Mouse (Mus musculus): ENCODE measurements around the gene Gprc5d. TPM values are rescaled to one million over a fixed set of nuclear protein-coding genes. Genes with fewer than 3 reads are reported as not detected.

The Gprc5d gene
- polyA plus RNA-seq, 1 experiment = 0.42 TPM

DNA sequence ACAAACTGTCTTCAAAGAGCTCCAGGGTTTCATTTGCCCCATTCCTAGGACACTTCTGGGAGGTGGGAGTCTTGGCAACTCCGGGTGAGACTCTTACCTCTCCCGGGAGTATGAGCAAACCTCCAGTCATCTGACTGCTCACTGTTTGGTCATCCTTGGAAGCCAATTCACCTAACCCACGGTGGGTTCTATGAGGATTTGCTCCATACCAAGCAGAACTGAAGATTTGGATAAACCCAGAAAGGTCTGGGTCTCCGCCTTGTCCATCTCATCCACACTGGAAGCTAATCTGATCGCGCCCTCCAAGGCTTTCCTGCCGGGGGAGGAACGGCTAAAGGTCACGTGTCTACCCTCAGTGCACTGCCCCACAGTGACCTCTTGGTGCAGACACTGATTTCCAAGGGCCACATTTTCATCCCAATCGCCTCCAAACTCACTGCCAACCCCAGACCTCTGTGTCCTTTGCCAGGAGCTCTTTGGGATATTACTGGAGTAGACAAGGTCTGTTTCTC is 34.0 kb downstream of the Gprc5d start:
- TF ChIP-seq CTCF (IDR thresholded peaks at IDR 0.05; ENCODE audit: extremely low read depth, insufficient read depth, low read length) = no peak
- no peak for TF ChIP-seq POLR2A (IDR thresholded peaks at IDR 0.05; ENCODE audit: extremely low read depth, insufficient read depth, low read length)
- Histone ChIP-seq H3K4me1 (ENCODE audit: control insufficient read depth, insufficient read depth, low read length) (no peaks in the 10 kb centered on the region), H3K4me3 (ENCODE audit: insufficient read depth, low read length) (no peak overlapping the region), H3K27ac (ENCODE audit: insufficient read depth, low read length) (no peak overlapping the region)

DNA sequence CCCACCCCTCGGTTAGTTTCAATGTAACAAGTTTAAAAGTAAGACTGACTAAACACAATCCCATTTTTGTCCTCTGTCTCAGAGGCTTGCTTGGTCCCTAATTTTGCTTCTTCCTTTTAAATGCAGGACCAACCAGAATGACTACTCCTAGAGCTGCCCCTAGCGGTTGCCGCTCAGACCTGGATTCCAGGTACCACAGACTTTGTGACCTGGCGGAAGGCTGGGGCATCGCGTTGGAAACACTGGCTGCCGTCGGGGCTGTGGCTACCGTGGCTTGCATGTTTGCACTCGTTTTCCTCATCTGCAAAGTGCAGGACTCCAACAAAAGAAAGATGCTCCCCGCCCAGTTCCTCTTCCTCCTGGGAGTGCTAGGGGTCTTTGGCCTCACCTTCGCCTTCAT is 39.7 kb downstream of the Gprc5d start:
- TF ChIP-seq CTCF (IDR thresholded peaks at IDR 0.05; ENCODE audit: extremely low read depth, insufficient read depth, low read length) = no peak
- Histone ChIP-seq H3K4me3 (ENCODE audit: insufficient read depth, low read length) (no peak overlapping the region), H3K4me1 (ENCODE audit: control insufficient read depth, insufficient read depth, low read length) (no peaks in the 10 kb centered on the region), H3K27ac (ENCODE audit: insufficient read depth, low read length) (no peak overlapping the region)

DNA sequence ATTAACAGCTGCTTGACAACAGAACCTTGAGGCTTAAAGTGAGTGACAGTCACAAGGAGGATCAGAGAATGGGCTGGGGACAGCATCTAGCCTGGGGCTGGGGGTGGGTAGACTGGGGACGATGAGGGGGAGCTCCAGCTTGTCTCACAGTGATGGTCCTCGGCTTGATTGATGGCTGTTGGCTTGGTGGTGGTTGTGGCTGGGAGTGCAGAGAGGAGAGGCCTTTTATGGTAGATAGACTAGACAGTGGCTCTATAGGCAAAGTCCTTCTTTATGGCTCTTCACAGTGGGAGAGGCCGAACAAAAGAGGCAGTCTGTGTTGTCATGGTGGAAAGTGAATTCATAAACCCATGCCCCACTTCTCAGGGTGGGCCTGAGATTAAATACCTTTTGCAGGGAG is 41.9 kb downstream of the Gprc5d start:
- no peak for TF ChIP-seq CTCF (IDR thresholded peaks at IDR 0.05; ENCODE audit: extremely low read depth, insufficient read depth, low read length)
- TF ChIP-seq POLR2A (IDR thresholded peaks at IDR 0.05; ENCODE audit: extremely low read depth, insufficient read depth, low read length) = no peak
- Histone ChIP-seq H3K4me1 (ENCODE audit: control insufficient read depth, insufficient read depth, low read length) (no peaks in the 10 kb centered on the region), H3K4me3 (ENCODE audit: insufficient read depth, low read length) (no peak overlapping the region), H3K27ac (ENCODE audit: insufficient read depth, low read length) (no peak overlapping the region)

DNA sequence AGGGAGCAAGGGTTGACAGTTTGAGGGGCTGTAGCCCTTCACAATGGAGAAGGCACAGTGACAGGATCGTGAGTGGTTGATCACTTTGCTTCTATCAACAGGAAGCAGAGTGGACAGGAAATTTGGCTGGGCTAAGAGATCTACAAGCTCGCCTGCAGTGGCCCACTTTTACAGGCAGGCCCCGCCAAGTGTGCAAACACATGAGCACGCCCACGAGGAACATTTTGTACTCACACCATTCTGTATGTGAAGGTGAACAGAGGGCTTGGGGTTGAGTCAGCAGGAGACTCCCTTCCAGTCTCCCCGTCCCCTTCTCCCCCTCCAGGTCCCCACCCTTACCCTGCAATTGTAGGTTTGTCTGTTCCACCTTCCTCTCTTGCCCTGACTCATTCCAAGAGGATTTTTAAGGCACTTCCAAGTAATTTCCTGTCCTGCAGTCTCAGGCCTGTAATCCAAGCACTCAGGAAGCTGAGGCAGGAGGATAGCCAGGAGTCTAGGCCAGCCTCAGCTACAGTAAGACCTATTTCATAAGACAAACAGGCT is 43.6 kb downstream of the Gprc5d start:
- Histone ChIP-seq H3K4me3 (ENCODE audit: insufficient read depth, low read length) (no peak overlapping the region), H3K4me1 (ENCODE audit: control insufficient read depth, insufficient read depth, low read length) (no peaks in the 10 kb centered on the region), H3K27ac (ENCODE audit: insufficient read depth, low read length) (no peak overlapping the region)
- no peak for TF ChIP-seq POLR2A (IDR thresholded peaks at IDR 0.05; ENCODE audit: extremely low read depth, insufficient read depth, low read length)
- TF ChIP-seq CTCF (IDR thresholded peaks at IDR 0.05; ENCODE audit: extremely low read depth, insufficient read depth, low read length) = no peak

DNA sequence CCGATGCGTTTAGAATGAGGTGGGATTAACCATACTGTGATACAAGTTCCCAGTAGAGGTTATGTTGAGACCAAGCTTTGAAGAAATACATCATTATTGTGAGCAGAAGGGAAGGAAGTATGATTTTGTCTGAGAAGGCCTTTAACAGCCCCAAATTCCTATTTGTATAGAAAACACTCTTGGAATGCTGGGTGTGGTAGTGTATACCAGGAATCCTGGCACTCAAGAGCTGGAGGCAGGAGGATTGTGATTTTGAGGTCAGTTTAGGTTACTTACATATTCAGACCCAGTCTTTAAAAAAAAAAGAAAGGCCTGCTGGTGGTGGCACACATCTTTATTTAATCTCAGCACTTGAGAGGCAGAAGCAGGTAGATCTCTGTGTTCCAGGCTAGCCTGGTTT is 47.7 kb downstream of the Gprc5d start:
- H3K4me1 ChIP-seq (ENCODE audit: control insufficient read depth, insufficient read depth, low read length) = no peaks in the 10 kb centered on the region
- H3K4me3 ChIP-seq (ENCODE audit: insufficient read depth, low read length) = no peak overlapping the region
- no peak overlapping the region for H3K27ac ChIP-seq (ENCODE audit: insufficient read depth, low read length)
- no peak for TF ChIP-seq POLR2A (IDR thresholded peaks at IDR 0.05; ENCODE audit: extremely low read depth, insufficient read depth, low read length)
- TF ChIP-seq CTCF (IDR thresholded peaks at IDR 0.05; ENCODE audit: extremely low read depth, insufficient read depth, low read length) = no peak

DNA sequence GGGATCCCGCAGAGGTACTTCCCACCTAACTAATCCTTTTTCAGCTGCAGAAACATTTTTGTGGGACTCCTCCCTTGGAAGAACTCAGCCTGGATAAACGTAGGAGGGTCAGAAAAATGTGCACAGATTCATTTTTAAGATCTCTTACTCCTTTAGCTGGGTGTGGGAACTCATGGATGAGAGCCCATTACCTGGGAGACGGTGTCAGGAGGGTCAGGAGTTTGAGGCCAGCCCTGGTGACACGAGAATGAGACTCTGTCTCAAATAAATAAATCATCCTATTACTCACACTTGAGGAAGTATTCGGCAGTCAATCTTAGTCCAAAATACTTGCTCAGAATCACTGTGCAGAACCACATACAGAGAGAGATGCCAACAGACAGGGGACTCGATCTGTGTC is 48.2 kb downstream of the Gprc5d start:
- TF ChIP-seq POLR2A (IDR thresholded peaks at IDR 0.05; ENCODE audit: extremely low read depth, insufficient read depth, low read length) (no peak), CTCF (IDR thresholded peaks at IDR 0.05; ENCODE audit: extremely low read depth, insufficient read depth, low read length) (no peak)
- Histone ChIP-seq H3K4me3 (ENCODE audit: insufficient read depth, low read length) (no peak overlapping the region), H3K4me1 (ENCODE audit: control insufficient read depth, insufficient read depth, low read length) (no peaks in the 10 kb centered on the region), H3K27ac (ENCODE audit: insufficient read depth, low read length) (no peak overlapping the region)

DNA sequence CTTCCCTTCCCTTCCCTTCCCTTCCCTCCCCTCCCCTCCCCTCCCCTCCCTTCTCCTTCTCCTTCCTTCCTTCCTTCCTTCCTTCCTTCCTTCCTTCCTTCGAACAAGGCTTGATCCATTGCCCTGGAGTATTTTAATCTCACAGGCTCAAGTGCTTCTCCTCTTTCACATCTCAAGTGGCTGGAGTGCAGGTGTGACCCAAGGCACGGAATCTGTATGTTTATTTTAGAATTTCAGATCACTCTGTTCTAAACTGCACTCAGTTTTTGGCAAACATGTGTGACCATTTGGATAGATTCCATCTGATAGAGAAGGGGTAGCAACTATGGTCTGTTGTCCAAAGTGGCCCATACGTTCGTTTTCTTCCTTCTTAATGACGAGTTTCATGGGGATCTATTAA is 49.9 kb downstream of the Gprc5d start:
- Histone ChIP-seq H3K4me3 (ENCODE audit: insufficient read depth, low read length) (no peak overlapping the region), H3K4me1 (ENCODE audit: control insufficient read depth, insufficient read depth, low read length) (no peaks in the 10 kb centered on the region), H3K27ac (ENCODE audit: insufficient read depth, low read length) (no peak overlapping the region)
- TF ChIP-seq CTCF (IDR thresholded peaks at IDR 0.05; ENCODE audit: extremely low read depth, insufficient read depth, low read length) (no peak), POLR2A (IDR thresholded peaks at IDR 0.05; ENCODE audit: extremely low read depth, insufficient read depth, low read length) (no peak)

DNA sequence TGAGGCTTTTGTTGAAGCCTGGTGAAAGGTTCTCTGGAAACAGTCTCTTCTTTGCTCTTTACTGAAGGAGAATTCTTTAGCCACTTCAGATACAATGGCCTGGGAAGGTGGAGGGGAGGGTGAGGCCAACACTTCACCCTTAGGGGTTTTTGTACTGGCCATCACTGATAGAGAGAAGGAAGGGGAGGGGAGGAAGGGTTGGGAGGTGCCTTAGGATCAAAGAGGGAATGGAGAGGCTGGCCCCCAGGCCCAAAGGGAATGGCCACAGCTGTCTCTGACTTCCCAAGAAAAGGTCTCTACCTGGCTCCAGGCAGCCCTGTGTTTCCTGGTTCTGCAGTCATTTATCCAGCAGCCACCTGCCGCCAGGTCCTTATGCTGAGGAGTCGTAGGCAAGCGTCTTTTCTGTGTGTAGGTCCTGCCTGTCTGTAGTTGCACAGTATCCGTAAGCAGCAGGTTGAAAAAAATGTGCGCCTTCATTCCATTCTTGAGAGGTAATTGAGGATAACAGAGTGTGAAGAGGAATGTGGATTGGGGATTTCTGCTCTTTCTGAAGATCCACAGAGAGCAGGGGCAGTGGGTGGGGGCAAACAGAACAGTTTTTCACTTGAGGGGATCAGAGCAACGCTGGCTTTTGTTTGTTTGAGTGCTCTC is 51.2 kb downstream of the Gprc5d start:
- Histone ChIP-seq H3K4me1 (ENCODE audit: control insufficient read depth, insufficient read depth, low read length) (no peaks in the 10 kb centered on the region), H3K4me3 (ENCODE audit: insufficient read depth, low read length) (no peak overlapping the region), H3K27ac (ENCODE audit: insufficient read depth, low read length) (no peak overlapping the region)
- no peak for TF ChIP-seq CTCF (IDR thresholded peaks at IDR 0.05; ENCODE audit: extremely low read depth, insufficient read depth, low read length)
- TF ChIP-seq POLR2A (IDR thresholded peaks at IDR 0.05; ENCODE audit: extremely low read depth, insufficient read depth, low read length) = no peak

DNA sequence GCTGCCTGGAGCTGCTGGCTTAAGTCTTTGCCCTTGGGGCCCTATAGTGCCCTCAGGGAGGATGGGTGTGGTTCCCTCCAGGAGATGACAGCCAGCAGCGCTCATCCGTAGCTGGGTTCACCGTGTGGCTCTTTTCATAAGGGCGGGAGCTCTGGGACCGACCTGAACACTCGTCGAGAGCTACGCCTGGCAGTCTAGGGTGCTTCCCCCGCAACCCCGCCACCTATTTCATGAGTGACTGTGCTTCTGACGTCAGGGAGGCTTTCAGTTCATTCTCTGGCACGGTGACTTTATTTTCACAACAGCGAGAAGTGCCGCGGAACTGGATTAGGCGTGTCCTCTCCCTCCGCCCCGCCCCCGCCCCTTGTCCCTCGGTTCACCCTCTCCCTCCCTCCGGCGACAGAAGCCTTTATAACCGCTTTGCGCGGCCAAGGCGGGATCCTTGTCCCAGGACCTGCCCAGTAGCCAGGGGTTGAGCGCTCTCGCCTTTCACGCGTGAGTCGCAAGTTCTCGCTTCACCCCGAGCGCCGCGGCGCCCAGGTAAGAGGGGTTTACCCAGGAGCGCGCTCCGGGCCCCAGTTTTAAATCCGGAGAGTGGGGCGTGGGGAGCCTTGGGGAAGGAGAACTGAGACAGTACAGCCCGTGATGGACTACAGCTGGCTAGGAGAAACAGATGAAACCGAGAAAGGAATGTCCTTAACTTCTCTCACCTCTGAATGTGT is 52.7 kb downstream of the Gprc5d start, which contains the start of gene Gprc5a:
Gene Gprc5a, plus strand, starts transcription at position 416 of the 722 bp plus-strand sequence.
- Histone ChIP-seq H3K4me1 (ENCODE audit: control insufficient read depth, insufficient read depth, low read length) (no peaks in the 10 kb centered on the region), H3K4me3 (ENCODE audit: insufficient read depth, low read length) (peak within 1 kb of the TSS; percentile 25)

DNA sequence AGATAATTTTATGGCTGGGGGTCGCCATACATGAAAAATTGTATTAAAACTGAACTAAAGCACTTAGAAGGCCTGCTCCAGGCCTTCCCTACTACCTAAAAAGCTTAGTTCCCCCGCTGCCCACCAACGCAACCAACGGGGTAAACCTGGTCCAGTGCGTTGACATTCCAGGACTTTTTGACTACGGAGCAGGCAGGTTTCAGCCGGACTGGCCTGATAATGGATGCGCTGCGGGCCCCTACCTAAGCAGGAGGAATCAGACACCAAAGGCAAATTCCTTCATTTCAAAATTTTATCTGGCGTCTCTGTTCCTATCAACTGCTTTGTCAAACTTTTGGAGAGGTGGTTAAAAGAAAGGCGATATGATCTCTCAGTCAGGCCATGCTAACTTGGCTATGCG is 53.5 kb downstream of the Gprc5d start:
- Histone ChIP-seq H3K4me1 (ENCODE audit: control insufficient read depth, insufficient read depth, low read length) (no peaks in the 10 kb centered on the region), H3K27ac (ENCODE audit: insufficient read depth, low read length) (no peak overlapping the region), H3K4me3 (ENCODE audit: insufficient read depth, low read length) (no peak overlapping the region; the same call in 1 of the 2 replicates)
- TF ChIP-seq POLR2A (IDR thresholded peaks at IDR 0.05; ENCODE audit: extremely low read depth, insufficient read depth, low read length) = no peak
- no peak for TF ChIP-seq CTCF (IDR thresholded peaks at IDR 0.05; ENCODE audit: extremely low read depth, insufficient read depth, low read length)

More for the DNA sequence above, 52.7 kb downstream of the Gprc5d start, which contains the start of gene Gprc5a:
- TF ChIP-seq POLR2A (IDR thresholded peaks at IDR 0.05; ENCODE audit: extremely low read depth, insufficient read depth, low read length) (no peak), CTCF (IDR thresholded peaks at IDR 0.05; ENCODE audit: extremely low read depth, insufficient read depth, low read length) (no peak)
- no peak within 1 kb of the TSS for H3K27ac ChIP-seq (ENCODE audit: insufficient read depth, low read length)

Data from cortical plate, adult 2 months (tissue).